Mouse (Mus musculus) left cerebral cortex, adult 11 months (tissue): Measurements from ENCODE around the gene Gm2042.
"Not testable (repeated sequence)": the region's sequence is repeated elsewhere in the genome, so short reads cannot be mapped to it uniquely, and the experiment has no call there.

Experiments
- DNase-seq: peaks from one replicate; pipeline ENCODE4 v3.0.0; 2022; ENCODE audit warnings: low spot score

Gene Gm2042

DNA sequence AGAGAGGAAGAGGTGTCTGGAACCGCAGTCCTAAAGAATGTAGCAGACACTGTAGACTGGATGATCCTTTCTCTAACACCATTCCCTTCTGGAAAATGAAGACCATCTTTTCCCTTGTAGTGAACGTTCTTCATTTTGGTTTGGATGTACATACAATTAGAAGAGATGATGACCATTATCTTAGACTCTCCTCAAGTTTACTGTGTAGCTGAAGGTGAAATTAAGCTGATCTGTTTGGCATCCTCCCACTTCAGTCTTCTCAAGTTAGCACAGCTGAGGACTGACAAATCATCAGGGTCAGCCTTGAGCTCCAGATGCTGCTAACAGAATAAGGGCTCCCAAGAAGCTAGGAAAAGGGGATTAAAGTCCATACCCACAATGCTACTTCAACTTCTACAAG, at the start of gene Gm2042:
Gene Gm2042 (plus strand): TSS at position 301 of the 400 bp plus-strand sequence.
- DNase-seq, result not testable (repeated sequence)

DNA sequence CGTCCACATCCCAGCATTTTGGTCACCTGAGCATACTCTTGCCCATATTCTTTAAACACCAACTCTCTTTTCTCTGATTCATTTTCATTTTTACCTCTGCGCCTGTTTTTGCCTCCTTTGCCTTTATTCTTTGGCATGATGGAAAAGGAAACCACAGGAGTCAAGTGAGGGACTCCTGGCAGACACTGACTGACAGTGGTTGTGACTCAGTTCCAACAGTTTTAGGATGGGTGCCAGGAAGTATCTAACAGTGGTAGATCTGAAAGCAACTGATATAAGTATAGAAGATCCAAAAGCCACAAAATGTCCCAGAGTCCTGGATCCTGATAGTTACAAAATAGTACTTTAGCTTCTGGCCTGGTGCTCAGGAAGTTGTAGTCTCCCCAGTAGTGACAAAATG, 34.2 kb upstream of the Gm2042 start, which contains the start of gene Gm2035:
Gene Gm2035 (minus strand): TSS at position 137 of the 400 bp plus-strand sequence.
- not testable (repeated sequence) for DNase-seq

DNA sequence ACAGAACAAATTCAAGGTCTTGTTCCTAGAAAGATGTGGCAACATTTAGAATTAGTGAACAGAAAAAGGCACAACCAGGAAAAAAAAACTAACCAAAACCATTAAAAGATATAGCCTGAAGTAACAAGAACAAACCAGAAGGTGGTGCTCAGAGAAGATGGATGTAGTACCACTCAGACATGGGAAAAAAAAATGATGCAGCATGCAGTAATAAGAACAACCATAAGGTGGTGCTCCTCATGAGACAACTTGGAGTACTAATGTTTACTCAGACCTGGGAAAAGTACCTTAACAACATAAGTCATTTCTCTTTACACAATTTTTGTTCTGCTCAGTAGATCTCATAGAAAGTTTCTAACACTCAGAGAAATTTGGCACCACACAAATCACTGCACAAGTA, 30.1 kb downstream of the Gm2042 start:
- DNase-seq, result peak; percentile 2

DNA sequence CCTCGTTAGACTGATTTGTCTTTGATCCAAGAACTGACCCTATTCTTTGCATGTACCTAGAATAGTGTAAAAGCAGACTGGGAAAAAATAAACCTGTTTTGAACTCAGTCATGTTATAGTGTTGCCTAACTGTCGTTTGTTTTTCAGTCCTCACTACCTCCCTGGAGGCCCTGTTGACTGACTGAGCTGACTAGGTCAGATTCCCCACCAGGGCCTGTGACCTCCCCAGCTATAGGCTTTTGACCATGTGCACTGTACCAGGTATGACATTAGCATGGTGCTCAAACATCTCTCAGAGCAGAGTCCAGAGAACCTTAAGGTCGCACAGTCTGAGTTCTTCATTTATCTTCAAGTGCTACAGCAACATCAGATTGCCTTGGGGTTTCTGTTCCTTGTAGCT, 50.2 kb downstream of the Gm2042 start:
- DNase-seq, result not testable (repeated sequence)
